Mouse (Mus musculus) hindbrain, embryonic 15.5 days (tissue): ENCODE results near the gene Rab39. TPM values are rescaled to one million over a fixed set of nuclear protein-coding genes. Genes with fewer than 3 reads are reported as not detected.

Experiments used
- ATAC-seq: fragments of 200-750 bp; cut with Nextera tagmentation; 2 replicates; pipeline ENCODE4 v1.8.0; 2017; ENCODE audit warnings: low read depth, moderate number of reproducible peaks, moderate TSS enrichment; ENCODE audit not compliant: low FRiP score
- H3K27ac ChIP-seq: fragments of 300-500 bp; sonication (generic); replicated peaks from 2 replicates; pipeline ENCODE4 v1.5.1; 2015; ENCODE audit warnings: mild to moderate bottlenecking, inconsistent platforms
- H3K27me3 ChIP-seq: fragments of 300-500 bp; sonication (generic); 2 replicates; pipeline ENCODE4 v1.6.1; 2015; ENCODE audit warnings: control low read depth, inconsistent platforms
- H3K36me3 ChIP-seq: fragments of 300-500 bp; sonication (generic); 2 replicates; pipeline ENCODE4 v1.6.1; 2015; ENCODE audit warnings: control low read depth, inconsistent platforms
- H3K4me1 ChIP-seq: fragments of 300-500 bp; sonication (generic); replicated peaks from 2 replicates; pipeline ENCODE4 v1.6.1; 2015; ENCODE audit warnings: control low read depth, inconsistent platforms
- H3K4me2 ChIP-seq: fragments of 300-500 bp; sonication (generic); 2 replicates; pipeline ENCODE4 v1.6.1; 2015; ENCODE audit warnings: moderate library complexity, mild to moderate bottlenecking, inconsistent platforms
- H3K4me3 ChIP-seq: fragments of 300-500 bp; sonication (generic); 2 replicates; pipeline ENCODE4 v1.5.1; 2015; ENCODE audit warnings: mild to moderate bottlenecking, inconsistent platforms
- H3K9ac ChIP-seq: fragments of 300-500 bp; sonication (generic); 2 replicates; pipeline ENCODE4 v1.6.1; 2015; ENCODE audit warnings: inconsistent platforms
- H3K9me3 ChIP-seq: fragments of 300-500 bp; sonication (generic); 2 replicates; pipeline ENCODE4 v1.6.1; 2016; ENCODE audit warnings: control low read depth, inconsistent platforms
- WGBS: fragments of 180-500 bp; shearing (Covaris S2); methylation state at CpG from one replicate; pipeline ENCODE4 v1.1.7; 2015; 5-methylcytosine and 5-hydroxymethylcytosine counted together
- polyA plus RNA-seq: library from polyadenylated mRNA; unstranded; fragments of >200 nt; fragmentation: Nextera tagmentation; extraction: Ambion mirVana; gene quantifications from 2 replicates; pipeline ENCODE4 v1.2.1, GENCODE M21; 2015

Rab39 gene
- polyA plus RNA-seq = 3.2 and 3.3 TPM in 2 replicates

DNA sequence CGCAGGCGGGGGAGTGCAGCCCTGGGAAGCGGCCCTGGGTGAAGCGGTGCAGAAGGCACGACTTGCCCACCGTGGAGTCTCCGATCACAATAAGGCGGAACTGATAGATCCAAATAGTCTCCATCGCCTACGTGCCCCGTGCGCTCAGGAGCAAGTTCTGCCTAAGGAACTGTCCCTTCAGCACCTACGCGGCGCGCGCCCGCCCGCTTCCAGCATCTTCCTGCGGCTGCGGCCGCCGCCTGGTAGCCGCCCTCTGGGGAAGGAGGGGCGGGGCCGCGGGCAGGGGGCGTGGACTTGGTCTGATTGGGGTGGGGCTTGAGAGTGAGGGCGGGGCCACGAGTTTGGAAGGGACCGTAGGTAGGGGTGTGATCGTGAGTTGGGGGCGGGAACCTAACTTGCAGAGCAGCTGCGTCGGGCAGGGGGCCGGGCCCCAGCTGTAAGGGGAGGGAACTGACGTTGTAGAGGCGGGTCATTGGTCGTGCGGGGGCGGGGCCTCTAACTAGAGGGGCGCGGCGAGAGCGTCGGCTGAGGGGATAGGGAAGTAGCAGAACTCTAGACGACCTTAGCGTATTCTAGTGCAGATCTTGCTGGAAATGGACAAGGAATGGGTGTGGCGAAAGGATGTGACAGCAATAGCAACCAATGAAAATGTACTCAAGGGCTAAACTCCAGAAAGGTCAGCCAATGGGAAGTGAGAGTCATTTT lies at the start of gene Rab39:
Gene Rab39, minus strand, starts transcription at position 241 of the 705 bp plus-strand sequence.
- Histone ChIP-seq H3K9me3 (no peaks in the 10 kb centered on the region), H3K4me3 (peak within 1 kb of the TSS; percentile 67), H3K36me3 (no peaks in the 10 kb centered on the region), H3K9ac (peak within 1 kb of the TSS; percentile 53), H3K27ac (peak within 1 kb of the TSS; percentile 61), H3K4me1 (peaks cover 14% of the 10 kb centered on the region), H3K27me3 (0 out of 2 replicates have a peak, but pooled peaks cover 3% of the 10 kb centered on the region), H3K4me2 (peak within 1 kb of the TSS; percentile 75)
- WGBS = 1% methylated on average over 45 of the region's 49 CpGs
- ATAC-seq = peak; percentile 97

DNA sequence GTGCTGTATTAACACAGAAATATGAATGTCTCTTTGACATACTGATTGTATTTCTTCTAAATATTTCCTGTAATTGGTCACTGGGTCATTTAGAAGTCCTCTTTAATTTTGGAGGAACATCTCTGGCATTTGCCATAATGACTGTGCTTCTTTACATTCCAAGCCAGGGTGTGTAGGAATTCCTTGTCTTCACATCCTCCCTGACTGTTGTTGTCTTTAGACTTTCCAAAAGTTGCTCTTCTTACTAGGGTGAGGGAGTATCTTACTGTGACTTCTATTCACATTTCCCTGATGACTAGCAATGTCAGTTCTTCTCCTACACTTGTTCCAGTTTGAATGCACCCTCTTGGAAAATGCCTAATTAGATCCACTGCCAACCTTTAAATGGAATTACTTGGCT lies 48.8 kb upstream of the Rab39 start:
- no peak for ATAC-seq
- H3K9me3 ChIP-seq = no peaks in the 10 kb centered on the region

DNA sequence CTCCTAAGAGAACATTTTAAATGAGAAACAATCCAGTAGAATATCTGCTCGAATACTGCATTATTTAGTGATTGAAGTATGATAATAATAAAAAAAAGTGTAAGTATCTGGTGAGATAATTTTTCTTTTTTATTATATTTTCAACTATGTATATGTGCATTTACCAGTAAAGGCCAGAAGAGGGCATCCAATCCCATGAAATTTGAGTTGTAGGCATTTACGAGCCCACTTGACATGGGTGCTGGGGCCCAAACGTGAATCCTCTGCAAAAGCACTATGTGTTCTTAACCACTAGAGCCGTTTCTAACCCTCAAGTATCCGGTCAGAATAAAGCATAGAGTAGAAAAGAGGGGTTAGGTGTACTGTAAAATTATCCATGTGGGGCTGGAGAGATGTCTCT lies 44.9 kb upstream of the Rab39 start:
- Histone ChIP-seq H3K4me3 (no peak overlapping the region), H3K9me3 (no peaks in the 10 kb centered on the region), H3K9ac (no peak overlapping the region), H3K36me3 (no peaks in the 10 kb centered on the region), H3K4me2 (no peak overlapping the region), H3K27ac (no peak overlapping the region), H3K4me1 (no peaks in the 10 kb centered on the region), H3K27me3 (peaks cover 7% of the 10 kb centered on the region; the same call in 1 of the 2 replicates)
- WGBS = 53% methylated on average over 5 of the region's 5 CpGs
- ATAC-seq = no peak

More for the DNA sequence above, 48.8 kb upstream of the Rab39 start:
- H3K9ac ChIP-seq = no peak overlapping the region
- H3K27me3 ChIP-seq = peaks cover 7% of the 10 kb centered on the region; the same call in 1 of the 2 replicates
- H3K4me2 ChIP-seq = no peak overlapping the region
- H3K4me3 ChIP-seq = no peak overlapping the region
- no peaks in the 10 kb centered on the region for H3K36me3 ChIP-seq
- H3K4me1 ChIP-seq = no peaks in the 10 kb centered on the region
- no peak overlapping the region for H3K27ac ChIP-seq

DNA sequence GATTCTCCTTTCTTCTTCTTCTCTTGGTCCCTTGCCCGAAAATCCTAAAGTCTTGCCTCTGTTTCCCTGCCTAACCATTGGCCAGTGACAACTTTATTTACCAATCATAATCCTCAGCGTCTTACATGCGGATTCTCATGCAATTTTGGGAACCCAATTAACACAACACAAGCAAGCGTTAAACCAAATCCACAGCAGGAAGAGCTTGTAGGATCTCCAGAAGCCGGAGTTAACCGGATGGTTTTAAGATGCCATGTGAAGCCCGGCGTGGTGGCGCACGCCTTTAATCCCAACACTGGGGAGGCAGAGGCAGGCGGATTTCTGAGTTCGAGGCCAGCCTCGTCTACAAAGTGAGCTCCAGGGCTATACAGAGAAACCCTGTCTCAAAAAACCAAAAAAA lies 44.4 kb upstream of the Rab39 start:
- Histone ChIP-seq H3K4me3 (no peak overlapping the region), H3K9me3 (no peaks in the 10 kb centered on the region), H3K9ac (no peak overlapping the region), H3K27ac (no peak overlapping the region), H3K36me3 (no peaks in the 10 kb centered on the region), H3K4me2 (no peak overlapping the region), H3K4me1 (no peaks in the 10 kb centered on the region), H3K27me3 (peaks cover 4% of the 10 kb centered on the region; the same call in 1 of the 2 replicates)
- no peak for ATAC-seq
- 91% methylated on average over 13 of the region's 13 CpGs for WGBS

DNA sequence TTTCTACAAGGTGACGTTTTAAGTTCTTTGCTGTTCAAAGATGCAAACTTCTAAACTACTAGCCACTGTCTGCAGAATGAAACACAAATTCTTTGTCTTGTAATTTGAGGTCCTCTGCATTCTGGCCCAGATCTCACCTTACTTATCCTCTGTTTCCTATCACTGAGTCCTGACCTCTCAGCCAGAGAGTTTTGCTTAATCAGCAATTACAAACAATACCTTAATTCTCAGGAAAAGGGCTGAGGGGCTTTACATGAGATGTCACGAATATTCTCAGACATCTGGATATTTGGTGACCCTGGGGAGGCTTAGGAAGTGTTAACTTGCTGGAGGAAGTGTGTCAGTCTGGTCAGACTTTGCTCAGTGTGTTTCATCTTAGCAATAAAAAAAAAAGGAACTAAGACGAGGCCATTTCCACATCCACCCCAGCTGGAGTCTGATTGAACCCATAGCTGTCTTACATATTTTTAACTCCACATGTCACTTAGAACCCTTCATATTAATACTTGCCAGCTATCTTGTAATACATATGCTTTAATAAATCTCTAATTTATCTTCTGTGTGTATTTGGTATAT lies 34.9 kb upstream of the Rab39 start:
- no peaks in the 10 kb centered on the region for H3K27me3 ChIP-seq

DNA sequence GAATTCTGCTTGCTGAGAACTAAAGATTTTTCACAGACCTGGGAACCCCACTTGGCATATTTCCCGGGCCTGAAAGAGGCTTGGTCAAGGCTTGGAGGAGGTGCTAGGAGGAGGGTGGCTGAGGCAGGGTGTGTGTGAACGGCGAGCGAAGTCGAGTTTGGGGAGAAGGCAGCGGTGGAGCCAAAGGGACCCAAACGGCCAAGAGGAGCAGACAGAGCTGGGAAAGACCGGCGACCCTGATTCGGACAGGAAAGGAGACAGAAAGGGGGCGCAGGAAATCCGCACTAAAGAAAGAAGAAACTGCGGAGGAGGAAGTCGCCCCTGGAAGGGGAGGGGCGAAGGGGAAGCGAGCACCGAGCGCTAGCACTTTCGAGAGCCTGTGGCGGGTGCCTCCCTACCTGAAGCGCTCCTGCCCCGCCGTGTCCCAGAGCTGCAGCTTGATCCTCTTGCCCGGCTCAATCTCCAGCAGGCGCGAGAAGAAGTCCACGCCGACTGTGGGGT lies 491 bp downstream of the Rab39 start:
- WGBS = under 1% methylated on average over 28 of the region's 28 CpGs
- no peaks in the 10 kb centered on the region for H3K36me3 ChIP-seq
- H3K9me3 ChIP-seq = no peaks in the 10 kb centered on the region
- H3K27ac ChIP-seq = peak overlapping the region; percentile 61
- H3K27me3 ChIP-seq = 0 out of 2 replicates have a peak, but pooled peaks cover 3% of the 10 kb centered on the region
- peak overlapping the region; percentile 67 for H3K4me3 ChIP-seq
- H3K4me2 ChIP-seq = peak overlapping the region; percentile 75
- peak; percentile 42; the same call in 1 of the 2 replicates for ATAC-seq
- peaks cover 14% of the 10 kb centered on the region for H3K4me1 ChIP-seq
- peak overlapping the region; percentile 53 for H3K9ac ChIP-seq

More for the DNA sequence above, 34.9 kb upstream of the Rab39 start:
- no peaks in the 10 kb centered on the region for H3K36me3 ChIP-seq
- H3K9ac ChIP-seq = no peak overlapping the region
- no peak overlapping the region for H3K4me3 ChIP-seq
- H3K9me3 ChIP-seq = no peaks in the 10 kb centered on the region
- 51% methylated on average over 3 of the region's 3 CpGs for WGBS
- no peaks in the 10 kb centered on the region for H3K4me1 ChIP-seq
- no peak overlapping the region for H3K4me2 ChIP-seq
- no peak for ATAC-seq
- no peak overlapping the region for H3K27ac ChIP-seq

DNA sequence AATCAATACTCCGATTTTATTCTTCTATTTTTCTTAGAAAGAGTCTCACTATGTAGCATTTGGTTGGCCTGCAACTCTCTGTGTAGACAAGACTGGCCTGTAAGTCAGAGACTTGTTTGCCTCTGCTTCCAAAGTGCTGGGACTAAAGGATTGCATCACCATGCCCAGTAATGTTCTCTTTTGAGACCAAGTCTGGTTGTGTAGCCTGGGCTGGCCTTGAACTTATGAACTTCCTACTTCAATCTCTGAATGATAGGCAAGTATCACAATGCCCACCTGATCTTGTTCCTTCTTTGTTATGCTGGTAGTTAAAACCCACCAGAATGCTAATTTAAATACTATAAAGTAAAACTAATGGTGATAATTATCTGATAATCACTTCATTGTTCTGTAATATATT lies 3.0 kb downstream of the Rab39 start:
- H3K27ac ChIP-seq = no peak overlapping the region
- 89% methylated on average over 1 of the region's 1 CpGs for WGBS
- no peak overlapping the region for H3K9ac ChIP-seq
- no peaks in the 10 kb centered on the region for H3K9me3 ChIP-seq
- no peaks in the 10 kb centered on the region for H3K36me3 ChIP-seq
- no peak for ATAC-seq
- peaks cover 14% of the 10 kb centered on the region for H3K4me1 ChIP-seq
- H3K4me3 ChIP-seq = no peak overlapping the region
- 0 out of 2 replicates have a peak, but pooled peaks cover 3% of the 10 kb centered on the region for H3K27me3 ChIP-seq
- H3K4me2 ChIP-seq = no peak overlapping the region

DNA sequence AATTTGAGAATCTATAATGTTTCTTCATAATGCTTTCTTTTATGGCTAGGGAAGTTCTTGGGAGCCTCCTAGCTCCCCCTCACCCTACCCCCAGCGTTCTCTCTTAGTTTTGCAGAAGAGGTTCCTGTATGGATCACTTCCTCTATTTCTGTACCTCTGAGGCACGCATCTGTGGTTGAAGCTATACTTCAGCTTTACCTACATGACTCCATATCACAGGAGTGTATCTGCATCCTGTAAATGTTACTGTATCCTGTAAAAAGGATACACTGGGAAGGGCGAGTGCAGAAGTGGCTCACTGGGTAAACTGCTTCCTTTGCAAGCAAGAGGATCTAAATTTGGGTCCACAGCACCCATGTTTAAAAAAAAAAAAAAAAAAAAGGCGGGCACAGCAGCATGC lies 5.5 kb downstream of the Rab39 start:
- Histone ChIP-seq H3K27ac (no peak overlapping the region), H3K4me3 (no peak overlapping the region), H3K9me3 (no peaks in the 10 kb centered on the region), H3K27me3 (no peaks in the 10 kb centered on the region), H3K4me1 (peaks cover 6% of the 10 kb centered on the region; the same call in 1 of the 2 replicates), H3K4me2 (no peak overlapping the region), H3K9ac (no peak overlapping the region), H3K36me3 (no peaks in the 10 kb centered on the region)
- WGBS = 85% methylated on average over 4 of the region's 4 CpGs
- no peak for ATAC-seq

DNA sequence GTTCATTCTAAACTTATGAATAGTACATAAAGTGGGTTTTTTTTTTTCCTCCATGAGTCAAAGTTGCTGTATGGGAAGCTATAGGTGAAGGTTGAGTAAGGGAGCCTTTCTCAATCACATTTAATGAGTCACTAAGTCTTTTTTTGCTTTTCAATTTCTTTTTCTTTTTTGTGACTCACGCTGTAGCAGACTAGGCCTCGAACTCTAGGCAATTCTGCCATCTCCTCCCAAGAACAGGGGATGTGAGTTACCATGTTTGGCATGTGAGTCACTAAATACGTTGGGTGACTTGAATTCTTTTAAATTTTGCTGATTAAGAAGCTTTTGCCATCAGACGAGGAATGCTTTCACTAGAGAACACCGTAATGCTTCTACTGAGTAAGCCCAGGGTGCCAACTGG lies 10.2 kb downstream of the Rab39 start:
- Histone ChIP-seq H3K4me3 (no peak overlapping the region), H3K9me3 (no peaks in the 10 kb centered on the region), H3K4me1 (no peaks in the 10 kb centered on the region), H3K36me3 (no peaks in the 10 kb centered on the region), H3K4me2 (no peak overlapping the region), H3K9ac (no peak overlapping the region), H3K27me3 (no peaks in the 10 kb centered on the region), H3K27ac (no peak overlapping the region)
- 91% methylated on average over 5 of the region's 5 CpGs for WGBS
- ATAC-seq = no peak

DNA sequence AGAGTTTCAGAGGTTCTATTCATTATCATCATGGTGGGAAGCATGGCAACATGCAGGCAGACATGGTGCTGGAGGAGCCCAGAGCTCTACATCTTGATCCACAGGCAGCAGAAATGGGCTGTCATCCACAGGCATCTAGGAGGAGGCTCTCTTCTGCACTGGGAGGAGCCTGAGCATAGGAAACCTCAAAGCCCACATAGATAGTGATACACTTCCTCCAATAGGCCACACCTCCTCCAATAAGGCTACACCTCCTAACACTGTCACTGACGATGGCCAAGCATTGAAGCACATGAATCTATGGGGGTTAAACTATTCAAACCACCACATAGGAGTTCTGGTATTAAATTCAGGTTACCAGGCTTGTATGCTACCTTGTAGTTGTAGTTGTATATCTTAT lies 12.3 kb downstream of the Rab39 start:
- no peaks in the 10 kb centered on the region for H3K9me3 ChIP-seq
- no peak for ATAC-seq
- H3K4me1 ChIP-seq = no peaks in the 10 kb centered on the region
- WGBS = 74% methylated on average over 1 of the region's 1 CpGs
- no peak overlapping the region for H3K9ac ChIP-seq
- no peak overlapping the region for H3K4me3 ChIP-seq
- H3K4me2 ChIP-seq = no peak overlapping the region
- H3K27me3 ChIP-seq = no peaks in the 10 kb centered on the region
- H3K36me3 ChIP-seq = no peaks in the 10 kb centered on the region
- no peak overlapping the region for H3K27ac ChIP-seq

DNA sequence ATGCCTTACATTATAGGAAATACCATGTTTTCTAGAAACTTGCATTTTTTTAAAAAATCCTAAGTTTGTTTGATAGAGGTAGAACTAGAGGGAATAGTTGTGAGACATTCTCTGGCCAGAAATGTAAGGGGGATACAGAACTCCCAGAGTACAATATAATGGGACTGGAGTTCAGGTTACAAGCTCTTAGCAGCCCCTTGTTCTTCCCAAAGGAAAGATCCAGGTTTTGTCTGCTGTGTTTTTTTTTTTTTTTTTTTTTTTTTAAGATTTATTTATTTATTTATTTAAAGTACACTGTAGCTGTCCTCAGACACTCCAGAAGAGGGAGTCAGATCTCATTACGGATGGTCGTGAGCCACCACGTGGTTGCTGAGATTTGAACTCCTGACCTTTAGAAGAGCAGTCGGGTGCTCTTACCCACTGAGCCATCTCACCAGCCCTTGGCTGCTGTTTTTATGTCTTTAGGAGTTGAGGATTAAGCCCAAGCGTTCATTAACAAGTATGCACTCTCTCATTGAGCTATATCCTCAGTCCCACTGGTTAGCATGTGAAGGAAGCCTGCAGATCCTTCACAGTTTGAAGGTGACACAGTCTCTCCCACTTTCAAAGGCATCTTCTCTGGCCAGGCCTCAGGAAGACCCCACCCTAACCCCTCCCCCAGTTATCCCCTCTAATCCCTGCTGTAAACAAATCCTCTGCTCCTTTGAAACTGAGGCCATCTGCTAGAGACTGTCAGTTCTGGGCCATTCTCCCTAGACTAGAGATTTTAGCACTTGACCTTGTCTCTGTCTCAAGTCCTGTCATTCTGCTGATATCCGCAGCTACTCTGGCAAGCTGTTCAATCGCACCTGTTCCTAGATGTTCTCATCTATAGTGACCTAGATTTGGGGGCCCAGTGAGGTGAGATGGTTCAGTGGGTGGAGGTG lies 14.0 kb downstream of the Rab39 start:
- Histone ChIP-seq H3K4me1 (no peaks in the 10 kb centered on the region), H3K9ac (no peak overlapping the region), H3K36me3 (no peaks in the 10 kb centered on the region), H3K27ac (no peak overlapping the region), H3K4me3 (no peak overlapping the region), H3K27me3 (no peaks in the 10 kb centered on the region), H3K9me3 (no peaks in the 10 kb centered on the region), H3K4me2 (no peak overlapping the region)
- WGBS = 58% methylated on average over 7 of the region's 7 CpGs
- no peak for ATAC-seq

DNA sequence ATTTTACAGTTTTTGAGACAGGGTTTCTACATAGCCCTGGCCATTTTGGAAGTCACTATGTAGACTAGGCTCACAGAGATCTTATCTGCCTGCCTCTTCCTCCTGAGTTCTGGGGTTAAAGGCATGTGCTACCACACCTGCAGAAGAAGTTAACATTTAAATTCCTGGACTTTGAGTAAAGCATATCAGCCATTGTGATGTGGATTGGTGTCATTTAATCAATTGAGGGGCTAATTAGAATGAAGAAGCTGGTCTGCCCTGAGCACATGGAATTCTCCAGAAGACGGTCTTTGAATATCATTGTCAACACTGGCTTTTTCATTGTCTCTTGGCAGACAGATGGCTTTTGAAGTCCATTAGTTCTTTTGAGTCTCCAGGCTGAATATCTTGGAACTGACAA lies 25.2 kb downstream of the Rab39 start:
- ATAC-seq = no peak

More for the DNA sequence above, 25.2 kb downstream of the Rab39 start:
- WGBS = 74% methylated on average over 1 of the region's 1 CpGs
- no peaks in the 10 kb centered on the region for H3K27me3 ChIP-seq
- no peaks in the 10 kb centered on the region for H3K9me3 ChIP-seq
- H3K27ac ChIP-seq = no peak overlapping the region
- H3K36me3 ChIP-seq = no peaks in the 10 kb centered on the region
- H3K4me3 ChIP-seq = no peak overlapping the region
- no peak overlapping the region for H3K9ac ChIP-seq
- no peaks in the 10 kb centered on the region for H3K4me1 ChIP-seq
- no peak overlapping the region for H3K4me2 ChIP-seq
